Mouse (Mus musculus): ENCODE measurements around the gene Kcnj16.

The Kcnj16 gene

DNA sequence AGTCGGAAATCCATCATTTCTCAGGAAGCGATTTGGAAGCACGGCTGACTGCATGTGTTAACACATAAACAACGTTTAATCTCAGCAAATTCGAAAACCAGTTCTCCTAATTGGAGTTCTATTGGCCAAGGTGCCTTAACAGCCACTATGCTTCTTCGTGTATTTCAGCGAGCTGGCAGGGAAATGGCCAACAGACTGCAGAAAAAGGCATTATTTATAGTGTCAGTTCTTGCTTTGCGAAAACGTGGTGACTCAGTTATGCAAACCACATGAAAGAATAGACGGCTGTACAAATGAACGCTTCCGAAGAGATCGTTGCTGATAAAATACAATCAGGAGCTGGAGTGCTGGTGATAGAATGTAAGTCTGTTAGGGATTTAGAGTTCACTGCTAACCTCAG lies 88.2 kb downstream of the Kcnj16 start:
- DNase-seq (ENCODE audit: low spot score): no peak

DNA sequence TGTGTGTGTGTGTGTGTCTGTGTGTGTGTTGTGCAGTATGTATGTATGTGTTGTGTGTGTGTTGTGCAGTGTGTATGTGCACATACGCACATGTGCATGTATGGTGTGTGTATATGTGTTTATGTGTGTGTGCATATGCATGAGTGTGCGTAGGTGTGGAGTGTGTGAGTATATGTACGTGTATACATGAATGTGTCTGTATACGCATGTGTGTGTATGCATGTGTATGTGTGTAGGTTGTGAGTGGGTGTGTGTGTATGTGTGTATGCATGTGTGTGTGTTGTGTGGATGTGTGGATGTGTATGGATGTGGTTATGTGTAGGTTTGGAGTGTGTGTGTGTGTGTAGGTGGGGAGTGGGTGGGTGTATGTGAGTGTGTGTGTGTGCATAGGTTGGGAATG lies 89.6 kb downstream of the Kcnj16 start:
- DNase-seq (ENCODE audit: low spot score): no peak

- DNase-seq (ENCODE audit: low spot score): no peak
Measured at GRCm38 (mm10) chr11:111059440-111059839, 91.6 kb downstream of the Kcnj16 start.

GRCm38 (mm10) chr11:111060216-111060615 lies 92.4 kb downstream of the Kcnj16 start:
- DNase-seq (ENCODE audit: low spot score): no peak

DNA sequence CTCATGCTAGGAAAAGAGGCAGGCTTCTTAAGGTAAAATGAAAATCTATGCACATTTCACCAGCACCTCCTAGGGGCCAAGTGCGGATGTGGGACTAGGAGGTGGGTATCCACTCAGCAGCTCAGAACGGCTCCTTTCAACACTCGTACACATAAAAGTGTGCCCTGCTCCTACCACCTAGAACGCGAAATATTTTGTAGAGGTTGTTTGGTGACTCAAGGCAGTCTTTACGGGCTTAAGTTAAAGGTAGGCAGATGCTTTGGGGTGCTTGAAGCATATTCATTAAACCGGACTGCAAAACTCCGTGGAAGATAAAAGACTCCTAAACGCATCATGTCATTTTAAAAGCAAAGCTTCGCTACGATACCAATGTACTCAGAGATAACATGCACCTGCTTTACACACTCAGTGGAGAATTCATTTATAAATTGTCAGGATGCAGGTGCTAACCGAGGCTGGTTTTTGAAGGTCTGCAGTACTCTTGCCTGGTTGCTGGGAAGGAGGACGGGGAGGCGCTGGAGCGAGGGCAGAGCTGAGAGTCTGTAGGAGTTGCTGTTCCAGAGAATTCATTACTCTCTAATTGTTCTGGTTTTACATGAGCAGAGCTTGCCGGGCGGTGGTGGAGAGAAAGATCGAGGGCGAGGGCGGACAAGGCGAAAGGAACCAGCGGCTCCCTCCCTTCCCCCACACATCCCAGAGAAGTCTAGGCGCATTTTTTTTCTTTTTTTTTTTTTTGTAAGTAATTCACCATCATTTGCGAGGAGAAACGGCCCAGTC lies 97.1 kb downstream of the Kcnj16 start:
- DNase-seq (ENCODE audit: low spot score): no peak

GRCm38 (mm10) chr11:111065635-111066298 lies 97.9 kb downstream of the Kcnj16 start, which contains the start of gene Kcnj2:
TSS of gene Kcnj2 (plus strand) at chr11:111066164.
- DNase-seq (ENCODE audit: low spot score): no peak

DNA sequence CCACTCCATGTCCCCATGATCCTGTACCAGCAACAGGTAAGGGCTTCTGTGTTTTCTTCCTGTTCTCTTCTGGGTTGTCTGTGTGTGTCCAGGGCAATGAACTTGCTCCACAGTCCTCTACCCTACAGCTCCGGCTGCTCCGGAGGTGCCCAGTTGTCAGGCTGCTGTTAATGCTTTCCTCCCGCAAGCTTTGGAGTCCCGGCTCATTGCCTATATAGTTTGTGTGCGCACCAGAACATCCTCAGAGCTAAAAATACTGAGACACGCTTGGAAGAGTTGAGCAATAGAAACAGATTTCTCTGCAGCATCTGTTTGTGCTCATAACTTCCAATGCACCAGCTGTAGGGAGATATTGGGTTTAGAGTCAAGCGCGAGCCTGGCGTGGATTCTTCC lies 98.5 kb downstream of the Kcnj16 start:
- DNase-seq (ENCODE audit: low spot score): no peak

- no peak for DNase-seq (ENCODE audit: low spot score)
Measured at GRCm38 (mm10) chr11:111067787-111068186, 100.0 kb downstream of the Kcnj16 start.

GRCm38 (mm10) chr11:111070460-111070859 lies 102.6 kb downstream of the Kcnj16 start:
- DNase-seq (ENCODE audit: low spot score): no peak

DNA sequence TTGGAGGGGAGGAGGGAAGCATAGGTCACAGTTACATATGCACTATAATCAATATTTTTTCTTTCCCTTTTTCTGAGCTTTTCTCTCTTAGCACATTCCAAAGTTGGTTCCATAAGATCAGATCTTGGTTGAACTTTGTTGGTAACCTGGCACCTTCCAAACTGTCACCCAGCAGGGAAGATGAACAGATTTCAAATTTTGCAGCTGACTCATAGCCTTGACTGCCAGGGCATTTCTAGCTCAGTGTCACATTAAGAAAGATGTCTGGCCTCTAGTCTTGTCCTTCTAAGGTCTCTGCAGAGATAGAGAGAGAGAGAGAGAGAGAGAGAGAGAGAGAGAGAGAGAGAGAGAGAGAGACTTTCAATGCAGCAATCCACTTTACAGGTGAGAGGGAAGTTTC lies 106.3 kb downstream of the Kcnj16 start:
- no peak for DNase-seq (ENCODE audit: low spot score)

All from MN1 (cell line).